Mouse (Mus musculus) neural tube, embryonic 11.5 days (tissue): ENCODE data around the gene Lrrc28. TPM values are rescaled to one million over a fixed set of nuclear protein-coding genes. Genes with fewer than 3 reads are reported as not detected.

Source experiments
- ATAC-seq: fragments of 200-750 bp; cut with Nextera tagmentation; 2 replicates; pipeline ENCODE4 v1.8.0; 2017; ENCODE audit warnings: moderate number of reproducible peaks, mild to moderate bottlenecking, moderate TSS enrichment, moderate library complexity; ENCODE audit not compliant: insufficient read depth, low FRiP score, low TSS enrichment
- DNase-seq: peaks from one replicate; pipeline ENCODE4 v3.0.0-alpha.2; 2015; ENCODE audit warnings: low spot score
- H3K27ac ChIP-seq: fragments of 300-500 bp; sonication (generic); 2 replicates; pipeline ENCODE4 v1.5.1; 2014; ENCODE audit warnings: low read depth, mild to moderate bottlenecking, low read length
- H3K27me3 ChIP-seq: fragments of 300-500 bp; sonication (generic); 2 replicates; pipeline ENCODE4 v1.6.1; 2014; ENCODE audit warnings: mild to moderate bottlenecking, low read length, mixed read lengths; ENCODE audit not compliant: control insufficient read depth, insufficient read depth
- H3K36me3 ChIP-seq: fragments of 300-500 bp; sonication (generic); 2 replicates; pipeline ENCODE4 v1.6.1; 2014; ENCODE audit warnings: mild to moderate bottlenecking, low read length, moderate library complexity, mixed read lengths; ENCODE audit not compliant: control insufficient read depth, insufficient read depth
- H3K4me1 ChIP-seq: fragments of 300-500 bp; sonication (generic); 2 replicates; pipeline ENCODE4 v1.6.1; 2014; ENCODE audit warnings: low read length, mixed read lengths; ENCODE audit not compliant: control insufficient read depth, insufficient read depth
- H3K4me2 ChIP-seq: fragments of 300-500 bp; sonication (generic); 2 replicates; pipeline ENCODE4 v1.6.1; 2014; ENCODE audit warnings: low read depth, mild to moderate bottlenecking, moderate library complexity
- H3K4me3 ChIP-seq: fragments of 300-500 bp; sonication (generic); 2 replicates; pipeline ENCODE4 v1.5.1; 2014; ENCODE audit warnings: low read depth, low read length
- H3K9ac ChIP-seq: fragments of 300-500 bp; sonication (generic); 2 replicates; pipeline ENCODE4 v1.6.1; 2014; ENCODE audit warnings: mild to moderate bottlenecking, low read length
- H3K9me3 ChIP-seq: fragments of 300-500 bp; sonication (generic); 2 replicates; pipeline ENCODE4 v1.6.1; 2016; ENCODE audit warnings: low read length; ENCODE audit not compliant: control insufficient read depth
- WGBS: fragments of 180-500 bp; shearing (Covaris S2); extraction: QIAGEN DNeasy Blood & Tissue Kit; methylation state at CpG from one replicate; pipeline ENCODE4 v1.1.7; 2014; 5-methylcytosine and 5-hydroxymethylcytosine counted together
- polyA plus RNA-seq: library from polyadenylated mRNA; unstranded; fragments of >200 nt; fragmentation: Nextera tagmentation; extraction: Ambion mirVana; gene quantifications from 2 replicates; pipeline ENCODE4 v1.2.1, GENCODE M21; 2014

Lrrc28 gene
- polyA plus RNA-seq, 1 experiment from 2014 or later, result 29.6 TPM

GRCm38 (mm10) chr7:67566510-67567237 is 78.4 kb downstream of the Lrrc28 start:
- no peaks in the 10 kb centered on the region for H3K9me3 ChIP-seq
- ATAC-seq (no peak), DNase-seq (no peak)
- H3K9ac ChIP-seq, result no peak overlapping the region
- 60% methylated on average over 8 of the region's 8 CpGs for WGBS
- H3K4me3 ChIP-seq, result no peak overlapping the region
- H3K36me3 ChIP-seq, result no peaks in the 10 kb centered on the region
- no peak overlapping the region for H3K4me2 ChIP-seq
- no peaks in the 10 kb centered on the region for H3K27me3 ChIP-seq
- no peak overlapping the region for H3K27ac ChIP-seq
- H3K4me1 ChIP-seq, result no peaks in the 10 kb centered on the region

GRCm38 (mm10) chr7:67565132-67565531 is 79.9 kb downstream of the Lrrc28 start:
- H3K9me3 ChIP-seq, result no peaks in the 10 kb centered on the region
- H3K27ac ChIP-seq, result no peak overlapping the region
- H3K36me3 ChIP-seq, result no peaks in the 10 kb centered on the region
- no peak overlapping the region for H3K9ac ChIP-seq
- H3K4me3 ChIP-seq, result no peak overlapping the region
- H3K4me2 ChIP-seq, result no peak overlapping the region
- DNase-seq (no peak), ATAC-seq (no peak)
- no peaks in the 10 kb centered on the region for H3K4me1 ChIP-seq
- no peaks in the 10 kb centered on the region for H3K27me3 ChIP-seq
- WGBS, result 90% methylated on average over 1 of the region's 1 CpGs

- H3K9me3 ChIP-seq, result no peaks in the 10 kb centered on the region
- H3K4me1 ChIP-seq, result no peaks in the 10 kb centered on the region
- H3K36me3 ChIP-seq, result no peaks in the 10 kb centered on the region
- no peak overlapping the region for H3K4me2 ChIP-seq
- ATAC-seq, result no peak
- WGBS, result 59% methylated on average over 12 of the region's 12 CpGs
- H3K9ac ChIP-seq, result no peak overlapping the region; the same call in 1 of the 2 replicates
- no peak overlapping the region for H3K27ac ChIP-seq
- no peaks in the 10 kb centered on the region for H3K27me3 ChIP-seq
- DNase-seq, result no peak
- no peak overlapping the region for H3K4me3 ChIP-seq
Observed at GRCm38 (mm10) chr7:67562176-67562575, 82.9 kb downstream of the Lrrc28 start.

GRCm38 (mm10) chr7:67559486-67559885 is 85.6 kb downstream of the Lrrc28 start:
- WGBS, result 88% methylated on average over 7 of the region's 7 CpGs
- Histone ChIP-seq H3K9me3 (no peaks in the 10 kb centered on the region), H3K9ac (no peak overlapping the region), H3K4me3 (no peak overlapping the region), H3K36me3 (no peaks in the 10 kb centered on the region), H3K4me2 (no peak overlapping the region), H3K27ac (no peak overlapping the region), H3K4me1 (no peaks in the 10 kb centered on the region), H3K27me3 (no peaks in the 10 kb centered on the region)
- DNase-seq (no peak), ATAC-seq (no peak)

- Histone ChIP-seq H3K9ac (no peak overlapping the region), H3K9me3 (no peaks in the 10 kb centered on the region), H3K4me1 (no peaks in the 10 kb centered on the region), H3K27ac (no peak overlapping the region), H3K4me2 (no peak overlapping the region), H3K36me3 (no peaks in the 10 kb centered on the region), H3K27me3 (no peaks in the 10 kb centered on the region), H3K4me3 (no peak overlapping the region)
- DNase-seq (no peak), ATAC-seq (no peak)
- 89% methylated on average over 5 of the region's 5 CpGs for WGBS
Observed at GRCm38 (mm10) chr7:67558230-67558629, 86.8 kb downstream of the Lrrc28 start.

GRCm38 (mm10) chr7:67554863-67555262 is 90.2 kb downstream of the Lrrc28 start:
- ATAC-seq, result no peak
- no peak for DNase-seq
- H3K4me2 ChIP-seq, result no peak overlapping the region

GRCm38 (mm10) chr7:67551242-67551641 is 93.8 kb downstream of the Lrrc28 start:
- Histone ChIP-seq H3K4me3 (no peak overlapping the region), H3K4me1 (no peaks in the 10 kb centered on the region), H3K27me3 (no peaks in the 10 kb centered on the region), H3K36me3 (no peaks in the 10 kb centered on the region), H3K9ac (no peak overlapping the region), H3K9me3 (no peaks in the 10 kb centered on the region), H3K4me2 (no peak overlapping the region), H3K27ac (no peak overlapping the region)
- ATAC-seq (no peak), DNase-seq (no peak)
- WGBS, result 92% methylated on average over 2 of the region's 2 CpGs

More at GRCm38 (mm10) chr7:67554863-67555262, 90.2 kb downstream of the Lrrc28 start:
- Histone ChIP-seq H3K27ac (no peak overlapping the region), H3K27me3 (no peaks in the 10 kb centered on the region), H3K4me3 (no peak overlapping the region), H3K9me3 (no peaks in the 10 kb centered on the region), H3K9ac (no peak overlapping the region), H3K4me1 (no peaks in the 10 kb centered on the region), H3K36me3 (no peaks in the 10 kb centered on the region)
- 92% methylated on average over 2 of the region's 2 CpGs for WGBS

GRCm38 (mm10) chr7:67549073-67549561 is 96.0 kb downstream of the Lrrc28 start:
- no peak overlapping the region for H3K9ac ChIP-seq
- H3K27ac ChIP-seq, result no peak overlapping the region
- H3K9me3 ChIP-seq, result no peaks in the 10 kb centered on the region
- H3K27me3 ChIP-seq, result no peaks in the 10 kb centered on the region
- H3K4me1 ChIP-seq, result no peaks in the 10 kb centered on the region
- H3K4me3 ChIP-seq, result no peak overlapping the region
- DNase-seq, result peak; percentile 58
- WGBS, result 26% methylated on average over 6 of the region's 6 CpGs
- no peaks in the 10 kb centered on the region for H3K36me3 ChIP-seq
- no peak for ATAC-seq
- no peak overlapping the region for H3K4me2 ChIP-seq

GRCm38 (mm10) chr7:67548599-67549041 is 96.4 kb downstream of the Lrrc28 start:
- no peaks in the 10 kb centered on the region for H3K4me1 ChIP-seq
- DNase-seq (no peak), ATAC-seq (no peak)
- H3K36me3 ChIP-seq, result no peaks in the 10 kb centered on the region
- H3K9me3 ChIP-seq, result no peaks in the 10 kb centered on the region
- no peak overlapping the region for H3K4me3 ChIP-seq
- whole genome bisulfite sequencing, result 86% methylated on average over 6 of the region's 6 CpGs
- H3K4me2 ChIP-seq, result no peak overlapping the region
- H3K9ac ChIP-seq, result no peak overlapping the region
- H3K27me3 ChIP-seq, result no peaks in the 10 kb centered on the region
- no peak overlapping the region for H3K27ac ChIP-seq
